Mouse (Mus musculus): Measurements from ENCODE around the gene Prkcsh.

- TF ChIP-seq CTCF (IDR thresholded peaks at IDR 0.05; ENCODE audit: low read depth) (no peak), EP300 (IDR thresholded peaks at IDR 0.05; ENCODE audit: low read depth) (no peak)
These were observed 42.5 kb upstream of the Prkcsh start for GRCm38 (mm10) chr9:21960135-21960534.

Measured in liver, embryonic 14.5 days (tissue).